Mouse (Mus musculus) neural tube, embryonic 11.5 days (tissue): ENCODE data around the gene Litaf. TPM values are rescaled to one million over a fixed set of nuclear protein-coding genes. Genes with fewer than 3 reads are reported as not detected.
A peak's percentile ranks its signal among the peaks of the same experiment; 100 is the strongest.

Experiments
- ATAC-seq: fragments of 200-750 bp; cut with Nextera tagmentation; 2 replicates; pipeline ENCODE4 v1.8.0; 2017; ENCODE audit warnings: moderate number of reproducible peaks, mild to moderate bottlenecking, moderate TSS enrichment, moderate library complexity; ENCODE audit not compliant: insufficient read depth, low FRiP score, low TSS enrichment
- DNase-seq: peaks from one replicate; pipeline ENCODE4 v3.0.0-alpha.2; 2015; ENCODE audit warnings: low spot score
- H3K27ac ChIP-seq: fragments of 300-500 bp; sonication (generic); 2 replicates; pipeline ENCODE4 v1.5.1; 2014; ENCODE audit warnings: low read depth, mild to moderate bottlenecking, low read length
- H3K27me3 ChIP-seq: fragments of 300-500 bp; sonication (generic); 2 replicates; pipeline ENCODE4 v1.6.1; 2014; ENCODE audit warnings: mild to moderate bottlenecking, low read length, mixed read lengths; ENCODE audit not compliant: control insufficient read depth, insufficient read depth
- H3K36me3 ChIP-seq: fragments of 300-500 bp; sonication (generic); 2 replicates; pipeline ENCODE4 v1.6.1; 2014; ENCODE audit warnings: mild to moderate bottlenecking, low read length, moderate library complexity, mixed read lengths; ENCODE audit not compliant: control insufficient read depth, insufficient read depth
- H3K4me1 ChIP-seq: fragments of 300-500 bp; sonication (generic); 2 replicates; pipeline ENCODE4 v1.6.1; 2014; ENCODE audit warnings: low read length, mixed read lengths; ENCODE audit not compliant: control insufficient read depth, insufficient read depth
- H3K4me2 ChIP-seq: fragments of 300-500 bp; sonication (generic); 2 replicates; pipeline ENCODE4 v1.6.1; 2014; ENCODE audit warnings: low read depth, mild to moderate bottlenecking, moderate library complexity
- H3K4me3 ChIP-seq: fragments of 300-500 bp; sonication (generic); 2 replicates; pipeline ENCODE4 v1.5.1; 2014; ENCODE audit warnings: low read depth, low read length
- H3K9ac ChIP-seq: fragments of 300-500 bp; sonication (generic); 2 replicates; pipeline ENCODE4 v1.6.1; 2014; ENCODE audit warnings: mild to moderate bottlenecking, low read length
- H3K9me3 ChIP-seq: fragments of 300-500 bp; sonication (generic); 2 replicates; pipeline ENCODE4 v1.6.1; 2016; ENCODE audit warnings: low read length; ENCODE audit not compliant: control insufficient read depth
- WGBS: fragments of 180-500 bp; shearing (Covaris S2); extraction: QIAGEN DNeasy Blood & Tissue Kit; methylation state at CpG from one replicate; pipeline ENCODE4 v1.1.7; 2014; 5-methylcytosine and 5-hydroxymethylcytosine counted together
- polyA plus RNA-seq: library from polyadenylated mRNA; unstranded; fragments of >200 nt; fragmentation: Nextera tagmentation; extraction: Ambion mirVana; gene quantifications from 2 replicates; pipeline ENCODE4 v1.2.1, GENCODE M21; 2014

Gene Litaf
- polyA plus RNA-seq = 59.3 and 61.0 TPM in 2 replicates

- Histone ChIP-seq H3K27me3 (no peaks in the 10 kb centered on the region), H3K9me3 (no peaks in the 10 kb centered on the region), H3K36me3 (0 out of 2 replicates have a peak, but pooled peaks cover 4% of the 10 kb centered on the region), H3K4me2 (peak within 1 kb of the TSS; percentile 69), H3K4me3 (peak within 1 kb of the TSS; percentile 79), H3K9ac (peak within 1 kb of the TSS; percentile 97), H3K27ac (peak within 1 kb of the TSS; percentile 98), H3K4me1 (peaks cover 37% of the 10 kb centered on the region)
- DNase-seq = peak; percentile 100
- WGBS = under 1% methylated on average over 70 of the region's 78 CpGs
- ATAC-seq = peak; percentile 95
Observed at GRCm38 (mm10) chr16:11066029-11066832, at the start of gene Litaf. Gene Litaf (minus strand): TSS chr16:11066157.

- H3K27ac ChIP-seq = no peak overlapping the region
- ATAC-seq (no peak), DNase-seq (no peak)
- 78% methylated on average over 4 of the region's 4 CpGs for WGBS
- H3K36me3 ChIP-seq = no peaks in the 10 kb centered on the region
- H3K4me3 ChIP-seq = no peak overlapping the region
- no peaks in the 10 kb centered on the region for H3K9me3 ChIP-seq
- H3K4me1 ChIP-seq = no peaks in the 10 kb centered on the region
- no peaks in the 10 kb centered on the region for H3K27me3 ChIP-seq
- no peak overlapping the region for H3K9ac ChIP-seq
- no peak overlapping the region for H3K4me2 ChIP-seq
Observed at GRCm38 (mm10) chr16:11109198-11109740, 43.3 kb upstream of the Litaf start.

GRCm38 (mm10) chr16:11104905-11105304 is 38.9 kb upstream of the Litaf start:
- ATAC-seq = no peak
- 85% methylated on average over 1 of the region's 1 CpGs for WGBS
- Histone ChIP-seq H3K9ac (no peak overlapping the region), H3K36me3 (no peaks in the 10 kb centered on the region), H3K4me1 (no peaks in the 10 kb centered on the region), H3K27ac (no peak overlapping the region), H3K4me2 (no peak overlapping the region), H3K9me3 (no peaks in the 10 kb centered on the region), H3K27me3 (no peaks in the 10 kb centered on the region), H3K4me3 (no peak overlapping the region)
- no peak for DNase-seq

- 91% methylated on average over 3 of the region's 3 CpGs for WGBS
- ATAC-seq = no peak
- no peak overlapping the region for H3K9ac ChIP-seq
Observed at GRCm38 (mm10) chr16:11097301-11097700, 31.3 kb upstream of the Litaf start.

GRCm38 (mm10) chr16:11093717-11094386 is 27.9 kb upstream of the Litaf start:
- WGBS = 95% methylated on average over 13 of the region's 13 CpGs
- H3K9me3 ChIP-seq = no peaks in the 10 kb centered on the region
- no peaks in the 10 kb centered on the region for H3K27me3 ChIP-seq
- H3K27ac ChIP-seq = no peak overlapping the region
- no peak for DNase-seq
- ATAC-seq = no peak
- no peaks in the 10 kb centered on the region for H3K4me1 ChIP-seq
- H3K4me3 ChIP-seq = no peak overlapping the region
- H3K9ac ChIP-seq = no peak overlapping the region
- no peaks in the 10 kb centered on the region for H3K36me3 ChIP-seq
- H3K4me2 ChIP-seq = no peak overlapping the region

More at GRCm38 (mm10) chr16:11097301-11097700, 31.3 kb upstream of the Litaf start:
- no peak for DNase-seq
- Histone ChIP-seq H3K4me1 (no peaks in the 10 kb centered on the region), H3K27ac (no peak overlapping the region), H3K4me2 (no peak overlapping the region), H3K36me3 (no peaks in the 10 kb centered on the region), H3K9me3 (no peaks in the 10 kb centered on the region), H3K27me3 (no peaks in the 10 kb centered on the region), H3K4me3 (no peak overlapping the region)

- no peak overlapping the region for H3K9ac ChIP-seq
- H3K9me3 ChIP-seq = no peaks in the 10 kb centered on the region
- no peaks in the 10 kb centered on the region for H3K27me3 ChIP-seq
- DNase-seq (no peak), ATAC-seq (no peak)
- H3K27ac ChIP-seq = no peak overlapping the region
- no peaks in the 10 kb centered on the region; the same call in 1 of the 2 replicates for H3K36me3 ChIP-seq
- no peaks in the 10 kb centered on the region for H3K4me1 ChIP-seq
- no peak overlapping the region for H3K4me2 ChIP-seq
- 85% methylated on average over 3 of the region's 3 CpGs for WGBS
- H3K4me3 ChIP-seq = no peak overlapping the region
Observed at GRCm38 (mm10) chr16:11092523-11092922, 26.6 kb upstream of the Litaf start.

- H3K4me2 ChIP-seq = no peak overlapping the region
- H3K4me3 ChIP-seq = no peak overlapping the region
- H3K27ac ChIP-seq = no peak overlapping the region
- DNase-seq = no peak
- no peaks in the 10 kb centered on the region for H3K9me3 ChIP-seq
- no peaks in the 10 kb centered on the region for H3K27me3 ChIP-seq
- no peaks in the 10 kb centered on the region for H3K4me1 ChIP-seq
- H3K36me3 ChIP-seq = no peaks in the 10 kb centered on the region; the same call in 1 of the 2 replicates
- 76% methylated on average over 4 of the region's 4 CpGs for WGBS
- H3K9ac ChIP-seq = no peak overlapping the region
- no peak for ATAC-seq
Observed at GRCm38 (mm10) chr16:11092061-11092460, 26.1 kb upstream of the Litaf start.

GRCm38 (mm10) chr16:11090836-11091570 is 25.0 kb upstream of the Litaf start:
- no peak for DNase-seq
- no peak overlapping the region for H3K9ac ChIP-seq
- H3K4me2 ChIP-seq = no peak overlapping the region
- H3K36me3 ChIP-seq = no peaks in the 10 kb centered on the region; the same call in 1 of the 2 replicates
- WGBS = 86% methylated on average over 10 of the region's 10 CpGs
- ATAC-seq = no peak
- H3K4me3 ChIP-seq = no peak overlapping the region
- H3K27me3 ChIP-seq = no peaks in the 10 kb centered on the region
- no peak overlapping the region for H3K27ac ChIP-seq
- H3K9me3 ChIP-seq = no peaks in the 10 kb centered on the region
- no peaks in the 10 kb centered on the region for H3K4me1 ChIP-seq
